Mouse (Mus musculus) cerebellum, adult 9-11 months (tissue): ENCODE results near the gene Lrrfip1.

Source experiments
- DNase-seq: peaks from one replicate; pipeline ENCODE4 v3.0.0; 2022

Lrrfip1 gene

GRCm38 (mm10) chr1:90998891-90999611 is 514 bp downstream of the Lrrfip1 start:
- no peak for DNase-seq

- no peak for DNase-seq
Observed at GRCm38 (mm10) chr1:90999911-91000601, 1.5 kb downstream of the Lrrfip1 start.

DNA sequence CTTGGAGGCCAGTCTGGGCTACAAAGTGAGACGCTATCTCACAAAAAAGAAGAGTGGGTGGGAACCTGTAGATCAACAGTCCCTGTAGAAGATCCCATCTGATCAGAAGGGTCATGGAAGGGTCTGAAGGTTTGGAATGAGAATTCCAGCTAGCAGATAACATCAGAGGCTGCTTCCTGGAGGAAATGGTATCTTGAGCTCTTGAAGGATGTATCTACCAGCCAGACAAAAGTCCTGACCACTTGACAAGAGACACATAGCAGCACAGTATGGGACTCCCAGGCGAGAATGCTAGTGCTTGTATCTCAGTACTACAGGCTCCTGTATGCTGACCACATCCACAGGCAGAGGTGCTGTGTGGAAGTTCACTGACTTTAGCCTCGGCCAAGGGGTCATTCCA is 2.6 kb downstream of the Lrrfip1 start:
- no peak for DNase-seq

GRCm38 (mm10) chr1:91001871-91002539 is 3.5 kb downstream of the Lrrfip1 start:
- DNase-seq, result no peak

DNA sequence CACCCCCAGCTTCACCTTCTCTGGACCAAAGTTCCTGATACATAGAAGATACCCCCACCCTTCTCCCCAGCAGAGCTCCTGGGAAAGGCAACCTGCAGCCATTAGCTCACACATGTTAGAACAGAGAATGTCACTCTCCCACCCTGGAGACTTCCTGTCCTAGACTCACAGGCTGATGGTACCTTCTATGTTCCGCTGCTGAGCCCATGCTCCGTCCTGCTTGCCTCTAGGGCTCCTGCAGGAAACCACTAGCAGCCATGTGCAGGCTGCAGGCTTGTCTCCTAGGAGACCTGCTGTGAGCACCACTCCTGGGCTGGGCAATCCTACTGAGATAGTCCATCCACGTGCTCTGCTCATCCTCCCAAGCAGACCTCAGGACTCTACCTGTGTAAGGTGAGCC is 4.1 kb downstream of the Lrrfip1 start:
- DNase-seq, result no peak

GRCm38 (mm10) chr1:91003522-91004253 is 5.2 kb downstream of the Lrrfip1 start:
- no peak for DNase-seq

DNA sequence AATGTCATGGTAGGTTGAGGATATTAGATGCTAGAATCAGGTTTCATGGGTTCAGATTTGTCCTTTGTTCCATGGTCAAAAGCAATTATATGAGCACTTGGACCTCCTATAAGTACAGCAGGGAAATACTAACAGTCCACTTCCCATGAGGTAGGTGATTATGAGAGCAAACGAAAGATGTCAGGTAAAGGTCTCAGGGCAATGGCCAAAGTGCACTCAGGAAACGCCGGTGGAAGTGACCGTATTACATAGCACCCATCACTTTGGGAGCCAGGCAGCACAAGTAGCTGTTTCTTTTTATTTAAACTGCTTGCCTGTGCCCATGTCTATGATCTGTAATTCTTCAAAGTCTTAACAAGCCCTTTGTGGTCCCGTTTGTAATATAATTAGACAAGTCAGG is 7.5 kb downstream of the Lrrfip1 start:
- DNase-seq, result no peak

GRCm38 (mm10) chr1:91006708-91007107 is 8.2 kb downstream of the Lrrfip1 start:
- no peak for DNase-seq

DNA sequence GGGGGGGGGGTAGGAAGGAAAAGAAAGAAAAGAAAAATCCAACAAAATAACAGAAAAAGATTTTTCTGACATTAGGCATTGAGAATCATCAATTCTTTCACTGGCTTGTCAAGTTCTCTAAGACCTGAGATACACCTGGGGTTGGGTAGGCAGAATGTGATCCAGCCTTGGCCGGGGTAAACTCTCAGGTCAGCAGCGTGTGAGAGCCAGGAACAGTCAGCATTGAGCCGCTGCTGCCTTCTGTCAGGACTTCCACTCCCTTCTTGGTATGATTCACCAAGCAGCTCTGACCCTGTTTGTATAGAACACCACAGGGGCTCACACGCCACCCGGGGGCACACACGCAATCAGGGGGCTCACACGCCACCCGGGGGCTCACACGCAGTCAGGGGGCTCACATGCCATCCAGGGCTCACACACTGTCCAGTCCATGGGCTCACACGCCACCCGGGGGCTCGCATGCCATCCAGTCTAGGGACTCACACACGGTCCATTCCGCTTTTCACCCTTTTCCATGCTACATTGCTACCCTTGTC is 9.7 kb downstream of the Lrrfip1 start:
- DNase-seq, result no peak

DNA sequence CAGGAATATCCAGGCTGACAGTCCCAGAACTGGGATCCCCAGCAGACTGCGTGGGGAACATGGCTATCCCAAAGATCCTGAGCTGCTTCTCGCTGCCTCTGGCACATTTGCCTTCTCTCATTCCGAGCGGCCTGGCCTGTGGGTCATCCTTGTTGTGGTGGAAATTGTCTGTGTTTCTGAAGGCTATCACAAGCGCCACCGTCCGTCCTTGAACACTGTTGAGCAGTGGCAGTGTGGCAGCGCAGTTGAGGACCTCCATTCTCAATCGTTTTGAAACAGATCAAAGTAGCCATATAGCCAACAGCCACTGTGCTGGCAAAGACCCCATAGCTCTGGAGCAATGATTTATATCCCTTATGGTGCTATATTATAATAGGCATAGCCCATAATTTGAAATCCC is 10.2 kb downstream of the Lrrfip1 start:
- no peak for DNase-seq

- DNase-seq, result no peak
Observed at GRCm38 (mm10) chr1:91009266-91009665, 10.7 kb downstream of the Lrrfip1 start.

DNA sequence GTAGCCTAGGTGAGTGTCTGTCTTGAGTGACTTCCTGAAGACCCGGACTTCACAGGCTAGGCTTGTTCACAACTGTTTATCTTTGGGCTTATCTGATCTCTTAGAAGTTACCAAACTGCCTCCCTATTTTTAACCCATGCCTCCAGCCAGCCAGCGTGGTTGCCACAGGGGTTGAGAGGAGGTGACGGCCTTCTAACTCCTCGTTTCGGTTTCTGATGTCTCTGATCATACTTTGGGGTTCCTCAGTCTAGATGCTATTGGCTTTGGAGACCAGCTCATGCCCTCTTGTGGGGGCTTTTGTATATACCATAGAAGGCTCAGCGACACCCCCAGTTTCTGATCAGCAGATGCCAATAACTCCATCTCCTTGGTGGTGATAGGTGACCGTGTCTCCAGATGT is 11.7 kb downstream of the Lrrfip1 start:
- DNase-seq, result no peak

- no peak for DNase-seq
Observed at GRCm38 (mm10) chr1:91010716-91011115, 12.2 kb downstream of the Lrrfip1 start.

DNA sequence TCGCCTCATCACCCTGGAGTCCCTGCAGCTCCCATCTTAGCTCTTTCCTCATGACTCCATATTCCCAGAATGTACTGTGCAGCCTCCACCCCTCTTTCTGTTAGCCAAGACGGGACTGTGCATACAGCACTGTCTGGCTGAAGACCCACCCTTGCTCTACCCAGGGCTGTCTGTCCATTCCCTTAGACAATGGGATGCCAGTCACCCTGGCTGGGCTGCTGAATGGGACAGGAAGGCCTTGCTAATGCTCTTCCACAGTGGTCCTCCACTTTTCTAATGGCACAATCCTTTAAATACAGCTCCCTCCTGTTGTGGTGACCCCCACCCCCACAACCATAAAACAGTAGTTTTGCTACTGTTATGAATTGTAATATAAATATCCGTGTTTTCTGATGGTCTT is 12.8 kb downstream of the Lrrfip1 start:
- no peak for DNase-seq

GRCm38 (mm10) chr1:91013803-91014202 is 15.3 kb downstream of the Lrrfip1 start:
- DNase-seq, result no peak

GRCm38 (mm10) chr1:91015571-91015970 is 17.0 kb downstream of the Lrrfip1 start:
- no peak for DNase-seq

DNA sequence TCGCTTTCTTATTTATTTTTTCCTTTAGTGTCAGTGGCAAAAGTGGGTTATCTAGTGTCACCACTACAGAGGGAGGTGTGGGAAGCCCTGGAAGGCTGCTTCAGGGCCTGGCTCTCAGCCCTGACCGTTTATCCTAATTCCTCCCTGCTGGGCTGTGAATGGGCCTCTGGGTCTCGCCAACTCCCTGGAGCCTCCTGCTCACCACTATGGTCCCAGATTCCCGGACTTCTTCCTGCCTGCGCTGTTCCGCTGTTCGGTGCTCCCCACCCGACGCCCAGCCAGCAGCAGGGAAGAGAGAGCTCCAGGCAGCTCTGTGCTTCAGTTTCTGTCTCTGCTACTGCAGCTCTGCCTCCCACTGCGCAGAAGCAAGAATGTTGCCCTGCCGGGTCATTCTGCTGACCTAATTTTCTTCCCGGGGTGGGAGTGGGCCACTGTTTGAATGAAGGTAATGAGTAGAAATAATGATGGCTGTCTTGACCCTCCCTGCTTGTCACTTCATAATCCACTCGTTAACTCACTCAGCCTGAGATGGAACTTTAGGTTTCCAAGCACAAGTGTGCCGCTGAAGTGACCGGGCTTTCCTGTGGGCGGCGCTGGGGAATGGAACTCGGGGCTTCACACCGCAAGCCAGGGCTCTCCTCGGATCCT is 18.7 kb downstream of the Lrrfip1 start:
- no peak for DNase-seq

DNA sequence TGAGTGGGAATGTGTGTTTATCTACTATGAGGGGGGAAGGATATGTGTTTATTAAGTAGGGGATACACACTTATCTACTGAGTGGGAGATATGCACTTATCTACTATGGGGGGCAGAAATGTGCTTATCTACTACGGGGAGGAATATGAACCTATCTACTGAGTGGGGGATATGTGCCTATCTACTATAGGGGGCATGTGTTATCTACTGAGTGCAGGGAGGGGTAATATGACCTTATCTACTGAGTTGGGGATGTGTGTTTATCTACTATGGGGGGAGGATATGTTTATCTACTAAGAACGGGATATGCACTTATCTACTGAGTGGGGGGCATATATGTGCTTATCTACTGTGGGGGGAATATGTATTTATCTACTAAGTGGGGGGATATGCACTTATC is 20.8 kb downstream of the Lrrfip1 start:
- DNase-seq, result no peak

DNA sequence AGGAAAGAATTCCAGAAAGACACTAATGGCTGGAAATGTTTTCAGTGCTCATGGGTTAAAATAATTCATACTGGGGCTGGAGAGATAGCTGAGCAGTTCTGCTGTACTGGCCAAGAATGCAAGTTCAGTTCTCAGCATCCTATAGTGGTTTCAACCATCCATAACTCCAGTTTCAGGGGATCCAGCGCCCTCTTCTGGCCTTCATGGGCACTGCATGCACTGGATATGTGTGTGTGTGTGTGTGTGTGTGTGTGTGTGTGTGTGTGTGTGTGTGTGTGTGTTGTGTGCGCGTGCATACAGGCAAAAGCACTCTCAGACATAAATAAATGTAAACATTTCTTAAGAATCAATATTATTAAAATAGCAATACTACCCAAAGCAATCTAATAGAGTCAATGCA is 22.8 kb downstream of the Lrrfip1 start:
- DNase-seq, result no peak

GRCm38 (mm10) chr1:91022157-91022895 is 23.8 kb downstream of the Lrrfip1 start:
- DNase-seq, result no peak

GRCm38 (mm10) chr1:91023230-91023629 is 24.7 kb downstream of the Lrrfip1 start:
- no peak for DNase-seq

DNA sequence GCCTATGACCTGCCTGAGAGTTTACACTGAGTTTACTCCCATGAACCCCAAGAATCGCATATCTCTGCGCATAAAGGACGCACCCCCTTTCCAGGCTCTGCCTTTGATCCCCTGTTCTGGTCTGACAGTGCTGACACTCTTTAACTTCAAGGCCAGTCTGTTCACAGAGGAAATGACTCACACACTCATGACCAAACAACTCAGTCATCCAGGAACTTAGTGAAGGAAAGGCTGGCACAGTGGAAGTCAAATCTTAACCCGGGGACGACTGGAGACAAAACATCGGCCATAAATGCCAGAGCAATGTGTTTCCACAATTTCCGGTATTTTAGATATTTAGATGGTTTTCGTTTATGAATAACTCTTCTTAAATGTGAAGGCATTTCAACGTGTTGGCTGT is 25.4 kb downstream of the Lrrfip1 start:
- no peak for DNase-seq
